Mouse (Mus musculus): ENCODE data around the gene Pf4. TPM values are rescaled to one million over a fixed set of nuclear protein-coding genes. Genes with fewer than 3 reads are reported as not detected.

Pf4 gene
- total RNA-seq, 1 experiment, result not detected

DNA sequence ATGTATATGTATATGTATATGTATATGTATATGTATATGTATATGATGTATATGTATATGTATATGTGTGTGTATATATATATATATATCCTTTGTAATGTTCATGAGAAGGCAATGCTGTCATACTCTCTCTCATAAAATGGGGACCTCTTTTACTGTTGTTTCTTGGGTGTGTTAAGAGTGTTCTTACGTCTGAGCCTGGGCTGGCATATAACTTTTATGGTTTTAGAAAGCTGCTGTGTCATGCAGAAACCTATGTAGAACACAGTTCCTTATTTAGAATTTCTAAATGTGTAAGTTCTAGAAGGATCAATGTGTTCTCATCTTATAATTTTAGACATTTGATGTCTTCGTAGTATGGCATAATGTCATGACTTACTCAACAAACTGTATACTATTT is 11.4 kb upstream of the Pf4 start:
- in situ Hi-C loops (cut with MboI; ENCODE audit: low sequenced_read_pairs in 2 of 2, unreplicated experiment in 2 of 2), result no loop called here
- H3K4me1 ChIP-seq (ENCODE audit: control insufficient read depth in 2 of 2, insufficient read depth in 2 of 2, low read length in 2 of 2, poor library complexity in 1 of 2), result peaks cover 0 to 5% of the 10 kb centered on the region in 2 experiments; a peak in 1 of 4 replicates
- H3K27ac ChIP-seq (ENCODE audit: insufficient read depth, low read depth, low read length, poor library complexity, severe bottlenecking), result no peak overlapping the region
- H3K4me3 ChIP-seq (ENCODE audit: insufficient read depth in 1 of 2, low read depth in 1 of 2, low read length in 2 of 2, poor library complexity in 1 of 2, severe bottlenecking in 1 of 2), result no peak overlapping the region
- H3K36me3 ChIP-seq (ENCODE audit: control insufficient read depth, insufficient read depth, low read length, poor library complexity, severe bottlenecking), result no peaks in the 10 kb centered on the region
- no peaks in the 10 kb centered on the region for H3K9me3 ChIP-seq (ENCODE audit: control insufficient read depth, insufficient read depth, low read depth, low read length)
- TF ChIP-seq ZNF384 (IDR thresholded peaks at IDR 0.05; ENCODE audit: low read depth, low read length), result no peak
- no peak for TF ChIP-seq MAFK (IDR thresholded peaks at IDR 0.05; ENCODE audit: insufficient read depth, low read depth, low read length)
- no peak for TF ChIP-seq CHD2 (IDR thresholded peaks at IDR 0.05; ENCODE audit: low read depth, low read length)
- no peak for DNase-seq (ENCODE audit: low read depth, low spot score)
- H3K9ac ChIP-seq (ENCODE audit: insufficient read depth, low read depth, low read length, poor library complexity, severe bottlenecking), result no peak overlapping the region

DNA sequence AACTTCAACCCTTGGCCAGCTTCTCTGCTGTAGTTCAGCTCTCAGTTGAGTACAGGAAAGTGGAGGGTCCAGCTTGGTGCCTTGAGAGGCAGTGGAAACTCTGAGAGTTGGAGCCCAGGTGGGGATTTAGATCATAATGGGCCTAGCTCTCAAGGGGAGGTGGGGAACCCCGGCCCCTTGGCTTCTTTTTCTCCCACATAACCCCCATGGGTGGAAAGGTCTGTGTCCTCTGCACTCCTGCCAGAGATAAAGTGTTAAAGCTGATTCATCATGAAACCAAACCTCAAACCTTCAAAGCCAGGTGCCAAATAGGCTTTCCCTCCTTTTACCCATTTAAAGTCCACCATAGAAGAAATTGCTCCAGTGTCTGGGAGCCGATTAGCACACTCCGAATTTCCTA is 10.4 kb upstream of the Pf4 start:
- no peaks in the 10 kb centered on the region for H3K9me3 ChIP-seq (ENCODE audit: control insufficient read depth, insufficient read depth, low read depth, low read length)
- H3K36me3 ChIP-seq (ENCODE audit: control insufficient read depth, insufficient read depth, low read length, poor library complexity, severe bottlenecking), result no peaks in the 10 kb centered on the region
- H3K4me1 ChIP-seq (ENCODE audit: control insufficient read depth in 2 of 2, insufficient read depth in 2 of 2, low read length in 2 of 2, poor library complexity in 1 of 2), result peaks cover 0 to 5% of the 10 kb centered on the region in 2 experiments; a peak in 1 of 4 replicates
- no peak overlapping the region for H3K4me3 ChIP-seq (ENCODE audit: insufficient read depth in 1 of 2, low read depth in 1 of 2, low read length in 2 of 2, poor library complexity in 1 of 2, severe bottlenecking in 1 of 2)
- in situ Hi-C loops (cut with MboI; ENCODE audit: low sequenced_read_pairs in 2 of 2, unreplicated experiment in 2 of 2), result no loop called here
- DNase-seq (ENCODE audit: low read depth, low spot score), result no peak
- H3K9ac ChIP-seq (ENCODE audit: insufficient read depth, low read depth, low read length, poor library complexity, severe bottlenecking), result no peak overlapping the region
- H3K27ac ChIP-seq (ENCODE audit: insufficient read depth, low read depth, low read length, poor library complexity, severe bottlenecking), result no peak overlapping the region
- no peak for TF ChIP-seq ZC3H11A (IDR thresholded peaks at IDR 0.05; ENCODE audit: borderline replicate concordance, low read depth, low read length)

DNA sequence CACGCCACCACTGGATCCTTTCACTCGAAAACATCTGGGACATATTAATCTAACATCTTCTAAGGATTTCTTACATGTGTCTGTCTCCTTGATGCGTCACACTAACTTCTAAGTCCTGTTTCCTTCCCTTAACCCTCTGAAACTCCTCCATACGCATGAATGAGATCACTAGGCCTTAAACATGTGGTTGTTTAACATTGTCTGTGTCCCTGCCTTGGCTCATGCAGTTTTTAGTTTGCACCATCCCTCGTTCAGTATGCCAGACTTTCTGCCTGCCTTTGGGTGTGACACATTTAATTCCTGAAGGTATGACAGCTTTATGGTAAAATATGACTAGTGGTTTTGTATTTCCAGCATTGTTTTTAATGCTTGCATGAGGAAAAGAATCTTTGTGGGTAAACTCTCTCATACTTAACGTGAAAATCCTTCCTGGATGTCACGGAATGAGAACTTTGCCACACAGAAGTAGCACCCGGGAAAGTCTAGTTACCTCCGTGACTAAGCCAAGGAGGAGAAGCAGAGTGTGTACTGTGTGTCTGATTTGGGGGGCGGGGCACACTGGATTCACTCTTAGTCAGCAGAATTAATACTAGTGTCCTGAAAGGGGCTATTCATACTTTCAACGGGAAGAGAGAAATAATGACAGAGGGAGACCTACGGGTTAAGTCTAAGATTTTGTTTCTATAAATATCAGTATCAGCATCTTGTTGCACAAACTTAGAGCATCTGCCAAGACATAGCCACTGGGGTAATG is 8.1 kb upstream of the Pf4 start:
- no peak for DNase-seq (ENCODE audit: low read depth, low spot score)
- H3K27ac ChIP-seq (ENCODE audit: insufficient read depth, low read depth, low read length, poor library complexity, severe bottlenecking), result no peak overlapping the region
- H3K9me3 ChIP-seq (ENCODE audit: control insufficient read depth, insufficient read depth, low read depth, low read length), result no peaks in the 10 kb centered on the region
- TF ChIP-seq MAFK (IDR thresholded peaks at IDR 0.05; ENCODE audit: insufficient read depth, low read depth, low read length) (no peak), CHD2 (IDR thresholded peaks at IDR 0.05; ENCODE audit: low read depth, low read length) (no peak)
- H3K9ac ChIP-seq (ENCODE audit: insufficient read depth, low read depth, low read length, poor library complexity, severe bottlenecking), result no peak overlapping the region
- no peak overlapping the region for H3K4me3 ChIP-seq (ENCODE audit: insufficient read depth in 1 of 2, low read depth in 1 of 2, low read length in 2 of 2, poor library complexity in 1 of 2, severe bottlenecking in 1 of 2)
- H3K4me1 ChIP-seq (ENCODE audit: control insufficient read depth in 2 of 2, insufficient read depth in 2 of 2, low read length in 2 of 2, poor library complexity in 1 of 2), result no peaks in the 10 kb centered on the region
- in situ Hi-C loops (cut with MboI; ENCODE audit: low sequenced_read_pairs in 2 of 2, unreplicated experiment in 2 of 2), result no loop called here
- H3K36me3 ChIP-seq (ENCODE audit: control insufficient read depth, insufficient read depth, low read length, poor library complexity, severe bottlenecking), result no peaks in the 10 kb centered on the region

DNA sequence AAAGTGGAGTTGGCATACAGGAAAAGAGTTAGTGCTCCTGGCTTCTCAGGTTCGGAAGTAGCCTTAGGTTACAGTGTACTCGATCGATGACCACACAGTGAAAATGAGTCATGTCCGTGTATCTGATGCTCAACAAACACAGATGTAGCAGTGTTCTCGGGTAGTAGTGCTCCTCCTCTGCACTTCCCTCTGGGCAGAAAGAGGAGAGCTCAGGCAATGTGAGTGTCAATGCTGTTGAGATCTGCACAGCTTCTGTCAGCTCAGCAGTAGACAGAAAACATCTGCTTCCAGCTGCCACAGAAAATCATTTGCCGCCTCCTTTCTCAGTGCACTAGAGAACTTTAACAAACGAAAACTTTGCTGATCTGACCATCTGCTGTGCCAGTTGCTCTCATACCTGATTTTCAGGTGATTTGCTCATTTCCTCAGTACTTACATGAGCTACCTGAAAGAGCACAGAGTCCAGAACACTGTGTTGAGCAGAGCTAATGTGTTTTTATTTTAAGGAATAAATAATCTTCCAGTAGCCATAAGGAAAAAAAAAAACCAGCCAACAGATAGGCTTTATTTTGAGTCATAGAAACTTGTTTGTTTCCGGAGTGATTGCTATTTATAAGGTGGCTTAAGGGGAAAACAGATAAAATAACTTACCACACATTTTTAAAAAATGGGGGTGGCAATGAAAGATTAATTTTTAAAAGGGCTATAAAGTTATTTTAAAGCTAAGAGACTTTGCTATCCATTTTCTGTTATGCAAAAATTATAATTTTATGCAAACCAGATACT is 6.2 kb upstream of the Pf4 start:
- in situ Hi-C loops (cut with MboI; ENCODE audit: low sequenced_read_pairs in 2 of 2, unreplicated experiment in 2 of 2), result no loop called here
- no peaks in the 10 kb centered on the region for H3K4me1 ChIP-seq (ENCODE audit: control insufficient read depth in 2 of 2, insufficient read depth in 2 of 2, low read length in 2 of 2, poor library complexity in 1 of 2)
- no peak overlapping the region for H3K9ac ChIP-seq (ENCODE audit: insufficient read depth, low read depth, low read length, poor library complexity, severe bottlenecking)
- H3K9me3 ChIP-seq (ENCODE audit: control insufficient read depth, insufficient read depth, low read depth, low read length), result no peaks in the 10 kb centered on the region
- no peaks in the 10 kb centered on the region for H3K36me3 ChIP-seq (ENCODE audit: control insufficient read depth, insufficient read depth, low read length, poor library complexity, severe bottlenecking)
- DNase-seq (ENCODE audit: low read depth, low spot score), result no peak
- H3K4me3 ChIP-seq (ENCODE audit: insufficient read depth in 1 of 2, low read depth in 1 of 2, low read length in 2 of 2, poor library complexity in 1 of 2, severe bottlenecking in 1 of 2), result no peak overlapping the region
- TF ChIP-seq HCFC1 (IDR thresholded peaks at IDR 0.05; ENCODE audit: borderline replicate concordance, insufficient read depth, low read length) (no peak), ZC3H11A (IDR thresholded peaks at IDR 0.05; ENCODE audit: borderline replicate concordance, low read depth, low read length) (no peak), ZNF384 (IDR thresholded peaks at IDR 0.05; ENCODE audit: low read depth, low read length) (no peak), CHD2 (IDR thresholded peaks at IDR 0.05; ENCODE audit: low read depth, low read length) (no peak), MAFK (IDR thresholded peaks at IDR 0.05; ENCODE audit: insufficient read depth, low read depth, low read length) (no peak)
- H3K27ac ChIP-seq (ENCODE audit: insufficient read depth, low read depth, low read length, poor library complexity, severe bottlenecking), result no peak overlapping the region

DNA sequence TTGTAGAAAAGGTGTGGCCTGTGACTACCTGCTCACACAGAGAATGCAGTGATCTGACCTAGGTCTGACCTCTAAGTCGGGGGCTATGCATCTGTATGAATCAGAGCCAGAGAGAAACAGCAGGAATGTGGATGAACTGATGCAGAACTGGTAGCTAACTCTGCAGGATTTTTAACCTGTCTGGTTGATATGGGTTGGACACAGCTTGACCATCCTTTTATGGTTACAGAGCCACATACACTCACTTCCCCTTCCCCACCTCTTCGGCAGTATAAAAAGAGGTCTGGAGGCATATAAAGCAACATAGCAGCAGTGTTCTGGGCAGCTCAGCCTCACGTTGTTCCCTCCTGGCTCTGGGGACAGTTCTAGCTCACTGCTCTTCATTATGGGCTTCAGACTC is 4.0 kb upstream of the Pf4 start, which contains the start of gene Ppbp:
Ppbp (plus strand) TSS at position 301 of the 400 bp plus-strand sequence.
- H3K4me1 ChIP-seq (ENCODE audit: control insufficient read depth in 2 of 2, insufficient read depth in 2 of 2, low read length in 2 of 2, poor library complexity in 1 of 2), result no peaks in the 10 kb centered on the region
- no peak within 1 kb of the TSS for H3K4me3 ChIP-seq (ENCODE audit: insufficient read depth in 1 of 2, low read depth in 1 of 2, low read length in 2 of 2, poor library complexity in 1 of 2, severe bottlenecking in 1 of 2)
- no peak within 1 kb of the TSS for H3K9ac ChIP-seq (ENCODE audit: insufficient read depth, low read depth, low read length, poor library complexity, severe bottlenecking)
- H3K9me3 ChIP-seq (ENCODE audit: control insufficient read depth, insufficient read depth, low read depth, low read length), result no peaks in the 10 kb centered on the region
- no peak within 1 kb of the TSS for H3K27ac ChIP-seq (ENCODE audit: insufficient read depth, low read depth, low read length, poor library complexity, severe bottlenecking)
- DNase-seq (ENCODE audit: low read depth, low spot score), result no peak
- H3K36me3 ChIP-seq (ENCODE audit: control insufficient read depth, insufficient read depth, low read length, poor library complexity, severe bottlenecking), result no peaks in the 10 kb centered on the region
- no peak for TF ChIP-seq ZC3H11A (IDR thresholded peaks at IDR 0.05; ENCODE audit: borderline replicate concordance, low read depth, low read length)
- no peak for TF ChIP-seq HCFC1 (IDR thresholded peaks at IDR 0.05; ENCODE audit: borderline replicate concordance, insufficient read depth, low read length)
- no peak for TF ChIP-seq MAFK (IDR thresholded peaks at IDR 0.05; ENCODE audit: insufficient read depth, low read depth, low read length)
- no peak for TF ChIP-seq ZNF384 (IDR thresholded peaks at IDR 0.05; ENCODE audit: low read depth, low read length)
- no peak for TF ChIP-seq CHD2 (IDR thresholded peaks at IDR 0.05; ENCODE audit: low read depth, low read length)
- in situ Hi-C loops (cut with MboI; ENCODE audit: low sequenced_read_pairs in 2 of 2, unreplicated experiment in 2 of 2), result no loop called here
